In the genomic region with DNA sequence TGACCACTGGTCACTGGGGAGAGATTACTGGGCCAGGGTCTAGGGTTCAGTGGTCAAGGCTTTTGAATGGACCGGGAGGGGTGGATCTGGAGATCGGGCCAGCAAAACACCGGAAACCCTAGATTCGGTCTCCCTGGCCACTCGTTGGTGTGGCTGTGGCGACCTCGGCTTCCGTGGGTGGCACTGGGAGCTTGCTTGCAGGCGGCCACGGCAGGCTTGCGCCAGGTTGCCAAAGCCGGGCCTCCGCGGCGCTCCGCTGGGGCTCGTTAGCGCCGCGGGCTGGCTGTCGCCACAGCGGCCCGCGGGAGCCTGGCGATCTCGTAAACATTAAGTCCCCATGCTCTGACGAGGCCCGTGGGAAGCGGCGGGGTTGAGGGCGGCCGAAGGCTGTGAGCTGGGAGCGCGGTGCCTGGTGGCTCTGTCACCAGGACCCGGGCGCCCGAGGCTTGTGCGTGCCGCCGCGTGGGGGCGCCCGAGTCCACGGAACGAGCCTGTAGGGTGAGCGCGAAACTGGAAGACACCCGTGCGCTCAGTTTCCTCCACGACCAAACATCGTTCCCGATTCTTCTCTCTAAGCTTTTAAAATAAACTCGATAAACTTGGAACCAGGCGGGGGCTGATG, we compare ENCODE assay signal across 8 mouse cellular contexts. TPM values are rescaled to one million over a fixed set of nuclear protein-coding genes. Genes with fewer than 3 reads are reported as not detected.
DNase-seq lines count a peak whose midpoint lies in the region; ATAC-seq and TF ChIP-seq lines count a peak whose summit lies in the region.

No protein-coding gene starts in this region.

- H3K27me3 ChIP-seq in forebrain, embryonic 13.5 days, result peaks cover 15% of the 10 kb centered on the region; the same call in 1 of the 2 replicates
- peaks cover 28% of the 10 kb centered on the region for H3K27me3 ChIP-seq in liver, embryonic 15.5 days
- no peaks in the 10 kb centered on the region for H3K27me3 ChIP-seq in neural tube, embryonic 12.5 days (replicated peaks)
- no peaks in the 10 kb centered on the region for H3K27me3 ChIP-seq in stomach, postnatal 0 days (ENCODE audit: control insufficient read depth, insufficient read depth, low read length)

- H3K9me3 ChIP-seq in forebrain, embryonic 13.5 days (replicated peaks), result no peaks in the 10 kb centered on the region
- H3K9me3 ChIP-seq in liver, embryonic 15.5 days (replicated peaks), result no peaks in the 10 kb centered on the region
- H3K9me3 ChIP-seq in neural tube, embryonic 12.5 days, result no peaks in the 10 kb centered on the region
- H3K9me3 ChIP-seq in stomach, postnatal 0 days (ENCODE audit: control insufficient read depth, low read length), result no peaks in the 10 kb centered on the region

- no peak overlapping the region for H3K27ac ChIP-seq in forebrain, embryonic 13.5 days
- H3K27ac ChIP-seq in liver, embryonic 15.5 days (replicated peaks), result no peak overlapping the region
- no peak overlapping the region for H3K27ac ChIP-seq in neural tube, embryonic 12.5 days
- H3K27ac ChIP-seq in stomach, postnatal 0 days (replicated peaks), result no peak overlapping the region

- no peaks in the 10 kb centered on the region for H3K36me3 ChIP-seq in forebrain, embryonic 13.5 days (ENCODE audit: poor library complexity, severe bottlenecking)
- H3K36me3 ChIP-seq in liver, embryonic 15.5 days (replicated peaks), result no peaks in the 10 kb centered on the region
- no peaks in the 10 kb centered on the region for H3K36me3 ChIP-seq in neural tube, embryonic 12.5 days
- no peaks in the 10 kb centered on the region for H3K36me3 ChIP-seq in stomach, postnatal 0 days (ENCODE audit: control insufficient read depth, insufficient read depth, low read length)

- peak; percentile 77 for DNase-seq in ES-CJ7 (ENCODE audit: low read depth, low spot score)
- peak; percentile 88 to 94 for DNase-seq in heart, postnatal 10 days
- DNase-seq in kidney, postnatal 4 days, result peak; percentile 93
- DNase-seq in stomach, postnatal 0 days (ENCODE audit: low spot score), result peak; percentile 88

- intact Hi-C loops in heart, postnatal 10 days (cut with DNase I), result loop anchor here (1.0 to 5.0 kb wide), 4 partner anchors 123 to 604 kb away; no protein-coding TSS in a partner anchor

- H3K9ac ChIP-seq in forebrain, embryonic 13.5 days, result peak overlapping the region; percentile 74
- H3K9ac ChIP-seq in liver, embryonic 15.5 days, result peak overlapping the region; percentile 6; the same call in 1 of the 2 replicates
- peak overlapping the region; percentile 65 for H3K9ac ChIP-seq in neural tube, embryonic 12.5 days
- peak overlapping the region; percentile 61 for H3K9ac ChIP-seq in stomach, postnatal 0 days (ENCODE audit: low read length)

- WGBS in forebrain, embryonic 13.5 days, result 2% methylated on average over 54 of the region's 54 CpGs
- 2% methylated on average over 54 of the region's 54 CpGs for WGBS in liver, embryonic 15.5 days (ENCODE audit: insufficient replicate concordance)
- 2% methylated on average over 54 of the region's 54 CpGs for WGBS in neural tube, embryonic 12.5 days
- 2% methylated on average over 43 of the region's 54 CpGs for WGBS in stomach, postnatal 0 days

- ATAC-seq in cerebellum, adult (ENCODE audit: insufficient number of reproducible peaks, low FRiP score, low TSS enrichment), result peak; percentile 85
- peak; percentile 97 for ATAC-seq in forebrain, embryonic 13.5 days
- peak; percentile 76 for ATAC-seq in liver, embryonic 15.5 days (ENCODE audit: insufficient read depth)
- peak; percentile 97 for ATAC-seq in neural tube, embryonic 12.5 days (ENCODE audit: low FRiP score, low read depth)
- ATAC-seq in stomach, postnatal 0 days (ENCODE audit: low FRiP score, low TSS enrichment), result peak; percentile 93

- H3K4me2 ChIP-seq in forebrain, embryonic 13.5 days, result peak overlapping the region; percentile 84
- peak overlapping the region; percentile 80 for H3K4me2 ChIP-seq in liver, embryonic 15.5 days
- H3K4me2 ChIP-seq in neural tube, embryonic 12.5 days (replicated peaks), result peak overlapping the region; percentile 91
- H3K4me2 ChIP-seq in stomach, postnatal 0 days (replicated peaks; ENCODE audit: low read depth), result peak overlapping the region; percentile 82

- peak; percentile 90 for TF ChIP-seq CTCF in stomach, postnatal 0 days (IDR thresholded peaks at IDR 0.05; ENCODE audit: low read depth)

- H3K4me3 ChIP-seq in forebrain, embryonic 13.5 days, result peak overlapping the region; percentile 50
- H3K4me3 ChIP-seq in liver, embryonic 15.5 days (replicated peaks), result peak overlapping the region; percentile 50
- peak overlapping the region; percentile 49 for H3K4me3 ChIP-seq in neural tube, embryonic 12.5 days
- peak overlapping the region; percentile 45 for H3K4me3 ChIP-seq in stomach, postnatal 0 days (ENCODE audit: low read depth, low read length)

- peaks cover 18% of the 10 kb centered on the region; the same call in 1 of the 2 replicates for H3K4me1 ChIP-seq in forebrain, embryonic 13.5 days
- peaks cover 5% of the 10 kb centered on the region for H3K4me1 ChIP-seq in liver, embryonic 15.5 days (replicated peaks)
- H3K4me1 ChIP-seq in neural tube, embryonic 12.5 days, result peaks cover 4% of the 10 kb centered on the region; the same call in 1 of the 2 replicates
- no peaks in the 10 kb centered on the region for H3K4me1 ChIP-seq in stomach, postnatal 0 days (replicated peaks; ENCODE audit: control insufficient read depth, insufficient read depth)

- TF ChIP-seq EP300 in stomach, postnatal 0 days (optimal IDR thresholded peaks at IDR 0.05), result no peak

RNA-seq across cellular contexts. Expression of a gene that starts 13.6 kb away (rescaled TPM):
- 0.21 and 0.30 TPM in 2 replicates for polyA plus RNA-seq in forebrain, embryonic 13.5 days (2015; fragmentation: Nextera tagmentation; extraction: Ambion mirVana)
- not detected for total RNA-seq in heart, postnatal 10 days (2021)
- not detected in 2 replicates for polyA plus RNA-seq in liver, embryonic 15.5 days (2015; fragmentation: Nextera tagmentation; extraction: Ambion mirVana)
- 0.10 and 0.13 TPM in 2 replicates for polyA plus RNA-seq in neural tube, embryonic 12.5 days (2016; fragmentation: Nextera tagmentation; extraction: Ambion mirVana)
- 0.04 TPM in 1 of 2 replicates, not detected in the other for polyA plus RNA-seq in stomach, postnatal 0 days (2015; fragmentation: Nextera tagmentation; extraction: Ambion mirVana)

RNA-seq across cellular contexts. Expression of a gene that starts 21.6 kb away (rescaled TPM):
- polyA plus RNA-seq in forebrain, embryonic 13.5 days (2015; fragmentation: Nextera tagmentation; extraction: Ambion mirVana), result not detected in 2 replicates
- total RNA-seq in heart, postnatal 10 days (2021), result not detected
- polyA plus RNA-seq in liver, embryonic 15.5 days (2015; fragmentation: Nextera tagmentation; extraction: Ambion mirVana), result not detected in 2 replicates
- polyA plus RNA-seq in neural tube, embryonic 12.5 days (2016; fragmentation: Nextera tagmentation; extraction: Ambion mirVana), result not detected in 2 replicates
- not detected in 2 replicates for polyA plus RNA-seq in stomach, postnatal 0 days (2015; fragmentation: Nextera tagmentation; extraction: Ambion mirVana)

RNA-seq across cellular contexts. Expression of a gene that starts 24.8 kb away (rescaled TPM):
- 0.16 and 0.30 TPM in 2 replicates for polyA plus RNA-seq in forebrain, embryonic 13.5 days (2015; fragmentation: Nextera tagmentation; extraction: Ambion mirVana)
- not detected for total RNA-seq in heart, postnatal 10 days (2021)
- polyA plus RNA-seq in liver, embryonic 15.5 days (2015; fragmentation: Nextera tagmentation; extraction: Ambion mirVana), result 0.07 TPM in 2 replicates
- 0.05 and 0.15 TPM in 2 replicates for polyA plus RNA-seq in neural tube, embryonic 12.5 days (2016; fragmentation: Nextera tagmentation; extraction: Ambion mirVana)
- polyA plus RNA-seq in stomach, postnatal 0 days (2015; fragmentation: Nextera tagmentation; extraction: Ambion mirVana), result 0.04 TPM in 1 of 2 replicates, not detected in the other

RNA-seq across cellular contexts. Expression of a gene that starts 27.8 kb away (rescaled TPM):
- not detected in 2 replicates for polyA plus RNA-seq in forebrain, embryonic 13.5 days (2015; fragmentation: Nextera tagmentation; extraction: Ambion mirVana)
- not detected for total RNA-seq in heart, postnatal 10 days (2021)
- polyA plus RNA-seq in liver, embryonic 15.5 days (2015; fragmentation: Nextera tagmentation; extraction: Ambion mirVana), result not detected in 2 replicates
- polyA plus RNA-seq in neural tube, embryonic 12.5 days (2016; fragmentation: Nextera tagmentation; extraction: Ambion mirVana), result not detected in 2 replicates
- not detected in 2 replicates for polyA plus RNA-seq in stomach, postnatal 0 days (2015; fragmentation: Nextera tagmentation; extraction: Ambion mirVana)

RNA-seq across cellular contexts. Expression of a gene that starts 31.4 kb away (rescaled TPM):
- polyA plus RNA-seq in forebrain, embryonic 13.5 days (2015; fragmentation: Nextera tagmentation; extraction: Ambion mirVana), result 0.82 and 0.89 TPM in 2 replicates
- not detected for total RNA-seq in heart, postnatal 10 days (2021)
- 0.23 and 0.46 TPM in 2 replicates for polyA plus RNA-seq in liver, embryonic 15.5 days (2015; fragmentation: Nextera tagmentation; extraction: Ambion mirVana)
- polyA plus RNA-seq in neural tube, embryonic 12.5 days (2016; fragmentation: Nextera tagmentation; extraction: Ambion mirVana), result 0.45 and 0.46 TPM in 2 replicates
- polyA plus RNA-seq in stomach, postnatal 0 days (2015; fragmentation: Nextera tagmentation; extraction: Ambion mirVana), result not detected in 2 replicates

Comparison
In these comparisons a context has a peak if more than half of its experiments do, and no peak if none do; other contexts are left out.
1. H3K9ac ChIP-seq: peak in every context shown above with its lines; median percentile 74 in forebrain, embryonic 13.5 days; 65 in neural tube, embryonic 12.5 days; 61 in stomach, postnatal 0 days; 6 in liver, embryonic 15.5 days.